Mouse (Mus musculus): Measurements from ENCODE around the gene 2900026A02Rik.

GRCm38 (mm10) chr5:113212156-113212835 lies 8.7 kb downstream of the 2900026A02Rik start:
- TF ChIP-seq CTCF (IDR thresholded peaks at IDR 0.05; ENCODE audit: extremely low read depth, insufficient read length, insufficient replicate concordance, low read depth, low read length) (no peak), POLR2A (IDR thresholded peaks at IDR 0.05; ENCODE audit: low read depth, low read length) (no peak)

Measured in small intestine, adult 2 months (tissue).